Mouse (Mus musculus): ENCODE data around the gene Babam2.

DNA sequence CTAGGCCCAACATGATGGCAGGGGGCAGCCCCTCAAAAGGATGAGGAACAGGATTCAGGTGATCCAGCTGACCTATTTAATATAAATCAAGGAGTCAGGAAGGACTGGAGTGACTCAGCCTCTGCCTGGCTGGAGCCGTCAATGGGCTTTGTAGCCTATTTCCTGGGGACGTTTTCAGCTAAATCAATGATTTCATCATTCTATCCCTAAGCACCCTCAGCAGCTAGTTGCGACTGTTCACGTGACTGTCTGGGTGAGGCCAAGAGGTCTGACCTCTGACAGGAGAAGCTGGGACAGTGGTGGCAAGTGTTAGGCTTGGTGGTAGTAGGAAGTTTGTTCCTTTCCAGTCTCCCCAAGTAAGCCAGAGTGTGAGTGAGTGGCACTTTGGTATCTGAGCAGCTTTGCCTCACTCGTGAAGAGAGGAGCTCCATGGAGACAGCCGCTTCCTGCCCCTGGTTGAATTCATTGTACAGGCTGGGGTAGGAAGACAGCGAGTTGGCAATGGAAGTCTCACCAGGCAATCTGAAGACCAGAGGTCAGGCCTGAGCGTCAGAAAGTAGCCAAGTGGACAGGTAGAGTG lies 337.1 kb downstream of the Babam2 start:
- no peak for TF ChIP-seq CTCF (IDR thresholded peaks at IDR 0.05; ENCODE audit: control insufficient read depth, insufficient read depth, low read length)
- no peak for TF ChIP-seq POLR2A (IDR thresholded peaks at IDR 0.05; ENCODE audit: borderline replicate concordance, control insufficient read depth, low read depth, low read length)

Data from bone marrow, adult 2 months (tissue).